Mouse (Mus musculus): ENCODE results near the gene Sms.

The Sms gene

GRCm38 (mm10) chrX:157491944-157492726, at the start of gene Sms:
TSS of gene Sms (minus strand) at chrX:157492287.
- DNase-seq (ENCODE audit: low spot score in 2 of 2): peak; percentile 33 to 35

DNA sequence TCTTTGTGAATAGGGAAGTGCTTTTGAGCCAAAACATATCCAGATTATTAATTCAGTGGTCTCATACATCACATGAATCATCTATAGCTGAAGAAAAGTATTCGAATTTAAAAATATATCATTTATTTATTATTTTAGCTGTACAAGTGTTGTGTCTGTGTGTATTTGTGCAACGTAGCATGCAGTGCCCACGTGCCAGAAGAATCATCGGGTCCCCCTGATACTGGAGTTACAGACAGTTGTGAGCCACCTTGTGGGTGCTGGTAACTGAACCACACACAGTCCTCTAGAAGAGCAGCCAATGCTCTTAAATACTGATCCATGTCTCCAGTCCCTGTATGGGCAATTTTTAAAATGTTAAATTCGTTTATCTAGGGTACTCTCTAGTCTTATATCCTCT, 14.3 kb upstream of the Sms start:
- DNase-seq (ENCODE audit: low spot score in 2 of 2): no peak

- no peak for DNase-seq (ENCODE audit: low spot score in 2 of 2)
Observed at GRCm38 (mm10) chrX:157504506-157504905, 12.4 kb upstream of the Sms start.

GRCm38 (mm10) chrX:157501871-157502270, 9.8 kb upstream of the Sms start:
- DNase-seq (ENCODE audit: low spot score in 2 of 2): no peak

- DNase-seq (ENCODE audit: low spot score in 2 of 2): no peak
Observed at GRCm38 (mm10) chrX:157500004-157500403, 7.9 kb upstream of the Sms start.

GRCm38 (mm10) chrX:157493159-157493558, 1.1 kb upstream of the Sms start:
- no peak for DNase-seq (ENCODE audit: low spot score in 2 of 2)

DNA sequence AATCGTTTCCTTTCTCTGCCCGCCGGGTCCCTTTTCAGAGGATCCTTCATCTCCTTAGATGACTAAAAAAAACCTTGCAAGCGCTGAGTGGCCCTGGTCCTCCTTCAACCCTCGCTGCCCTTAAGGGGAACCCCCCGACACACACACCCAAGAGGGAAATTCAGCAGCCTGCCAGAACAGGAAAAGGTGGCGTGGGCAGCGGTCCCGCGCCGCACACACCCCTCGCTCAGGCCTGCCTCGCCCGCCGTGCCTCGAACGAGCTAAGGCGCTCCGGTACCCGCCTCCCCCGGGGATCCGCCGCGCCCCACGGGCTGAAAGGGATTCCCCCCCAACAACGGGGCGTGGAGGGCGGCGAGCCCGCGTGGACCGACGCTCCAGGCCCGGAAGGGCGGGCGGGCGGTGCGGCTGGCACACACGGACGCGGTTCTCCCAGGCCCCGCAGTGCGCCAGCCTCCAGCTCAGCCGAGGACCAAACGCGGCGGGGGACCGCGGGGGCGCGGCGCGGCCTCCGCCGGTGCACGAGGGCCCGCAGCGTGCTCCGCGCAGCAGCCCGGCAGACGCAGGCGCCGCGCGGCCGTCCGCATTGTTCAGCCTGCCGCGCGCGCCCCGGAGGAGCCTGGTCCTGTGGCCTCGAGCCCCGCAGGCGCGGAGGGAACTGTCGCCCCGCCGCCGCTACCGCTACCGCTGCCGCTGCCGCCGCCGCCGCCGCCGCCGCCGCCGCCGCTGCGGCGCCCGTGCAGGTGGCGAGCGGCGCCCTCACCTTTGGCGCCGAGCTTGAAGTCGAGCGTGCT, 747 bp downstream of the Sms start:
- DNase-seq (ENCODE audit: low spot score in 2 of 2): peak; percentile 23 to 30

- peak; percentile 9 to 15 for DNase-seq (ENCODE audit: low spot score in 2 of 2)
Observed at GRCm38 (mm10) chrX:157490769-157491144, 1.3 kb downstream of the Sms start.

GRCm38 (mm10) chrX:157489871-157490721, 2.0 kb downstream of the Sms start:
- DNase-seq (ENCODE audit: low spot score in 2 of 2): no peak

DNA sequence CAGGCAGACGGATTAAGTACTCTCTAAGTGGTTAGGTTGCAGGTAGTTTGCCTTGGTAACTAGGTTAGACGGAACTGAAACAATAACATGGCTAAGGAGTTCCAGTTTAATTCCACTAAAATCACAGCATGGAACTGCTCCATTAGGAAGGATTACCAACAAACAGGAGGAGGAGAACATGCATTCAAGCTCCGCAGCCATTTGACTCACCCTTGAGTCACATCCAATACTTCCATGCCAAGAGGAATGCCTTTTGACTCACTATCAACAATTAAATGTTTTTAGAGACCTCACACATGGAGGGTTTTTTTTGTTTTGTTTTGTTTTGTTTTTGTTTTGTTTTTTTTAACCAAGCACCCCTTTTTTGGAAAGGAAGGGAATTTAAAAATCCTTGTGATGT, 3.3 kb downstream of the Sms start:
- DNase-seq (ENCODE audit: low spot score in 2 of 2): no peak

DNA sequence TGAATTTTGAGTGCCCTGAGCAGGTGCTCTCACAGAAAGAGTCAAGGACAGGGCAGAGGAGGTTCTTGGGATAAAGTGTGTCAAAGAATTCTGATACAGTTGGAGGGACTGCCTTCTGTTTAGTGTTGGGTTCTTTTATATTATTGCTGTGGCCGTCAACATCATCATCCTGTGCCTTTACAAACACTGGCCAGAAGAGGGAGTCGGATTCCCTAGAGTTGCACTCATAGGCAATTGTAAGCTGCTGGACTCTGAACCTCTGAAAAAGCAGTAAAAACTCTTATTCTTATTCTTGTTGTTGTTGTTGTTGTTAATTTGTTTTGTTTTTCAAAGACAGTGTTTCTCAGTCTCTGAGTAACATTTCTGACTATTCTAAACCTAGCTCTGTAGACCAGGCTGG, 5.3 kb downstream of the Sms start:
- DNase-seq (ENCODE audit: low spot score in 2 of 2): peak in 1 of 2 experiments; percentile 20

DNA sequence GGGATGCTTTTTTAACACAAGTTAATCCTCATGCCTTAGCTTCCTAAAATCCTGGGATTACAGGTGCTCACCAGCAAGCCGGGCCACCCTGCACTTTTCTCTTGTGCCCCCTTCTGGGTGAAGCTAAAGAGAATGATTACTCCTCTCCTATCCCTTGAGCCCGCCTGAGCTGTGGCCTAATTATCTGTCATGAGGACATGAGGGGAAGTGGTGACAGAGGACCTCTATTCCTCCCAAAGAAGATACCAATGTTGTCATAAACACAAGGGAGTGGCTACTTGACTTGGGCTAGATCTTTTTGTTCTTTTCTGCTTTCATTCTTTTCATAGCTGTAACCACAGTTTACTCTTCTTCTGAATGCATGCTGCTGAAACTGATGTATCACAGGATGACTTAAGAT, 9.2 kb downstream of the Sms start:
- no peak for DNase-seq (ENCODE audit: low spot score in 2 of 2)

DNA sequence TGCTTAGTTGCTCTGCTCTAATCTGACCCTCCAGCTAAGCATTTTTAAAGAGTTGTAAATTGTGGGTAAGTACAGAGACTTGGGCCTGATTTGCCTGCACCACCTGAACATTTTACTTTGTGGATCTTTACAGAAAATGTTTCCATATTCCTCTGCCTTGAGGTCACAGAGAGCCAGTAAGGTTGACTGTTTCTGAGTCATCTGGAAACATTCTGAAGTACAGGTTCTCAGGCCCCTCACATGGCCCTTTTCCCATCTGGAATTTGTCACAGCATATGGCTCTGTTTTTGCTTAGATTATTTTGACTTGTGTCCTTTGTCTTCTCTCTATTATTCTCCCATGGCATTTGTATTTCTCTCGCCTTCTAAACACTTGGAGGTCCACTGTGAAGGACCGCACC, 10.2 kb downstream of the Sms start:
- no peak for DNase-seq (ENCODE audit: low spot score in 2 of 2)

DNA sequence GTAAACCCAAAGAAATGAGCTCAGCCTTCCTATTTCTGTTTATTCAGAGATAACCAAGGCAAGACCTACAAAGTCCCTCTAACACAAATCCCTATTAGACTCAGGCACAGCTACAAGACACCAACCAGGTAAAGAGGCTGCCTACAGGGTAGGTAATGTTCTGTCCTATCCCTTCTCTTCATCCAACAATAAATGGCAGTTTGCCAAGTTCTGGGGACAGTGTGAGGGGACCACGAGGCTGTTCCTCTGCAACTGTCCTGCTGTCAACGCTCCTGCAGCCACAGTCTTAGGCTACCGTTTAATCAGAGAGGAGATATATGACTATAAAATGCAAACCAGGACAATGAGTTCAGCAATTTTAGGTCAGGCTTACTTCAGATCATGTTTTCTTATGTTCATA, 14.8 kb downstream of the Sms start:
- DNase-seq (ENCODE audit: low spot score in 2 of 2): no peak

- no peak for DNase-seq (ENCODE audit: low spot score in 2 of 2)
Observed at GRCm38 (mm10) chrX:157476153-157476810, 15.8 kb downstream of the Sms start.

- no peak for DNase-seq (ENCODE audit: low spot score in 2 of 2)
Observed at GRCm38 (mm10) chrX:157471711-157472660, 20.1 kb downstream of the Sms start.

DNA sequence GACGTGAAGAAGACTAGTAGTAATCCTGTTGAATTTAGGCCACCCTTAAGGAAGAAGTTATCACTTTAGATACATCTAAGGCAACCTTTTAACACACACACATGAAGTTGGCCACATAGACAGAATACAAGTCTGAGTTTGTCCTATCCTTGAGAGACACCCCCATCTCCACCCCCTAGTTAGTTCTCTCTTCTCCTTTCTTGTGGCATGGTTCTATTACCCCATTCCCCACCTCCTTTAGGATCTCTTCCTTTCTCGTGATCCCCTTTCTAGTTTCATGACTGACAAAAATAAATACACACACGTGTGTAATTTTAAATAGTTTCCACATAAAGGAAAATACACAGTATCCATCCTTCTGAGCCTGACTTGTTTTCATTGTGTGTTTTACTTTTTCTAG, 23.3 kb downstream of the Sms start:
- DNase-seq (ENCODE audit: low spot score in 2 of 2): no peak

DNA sequence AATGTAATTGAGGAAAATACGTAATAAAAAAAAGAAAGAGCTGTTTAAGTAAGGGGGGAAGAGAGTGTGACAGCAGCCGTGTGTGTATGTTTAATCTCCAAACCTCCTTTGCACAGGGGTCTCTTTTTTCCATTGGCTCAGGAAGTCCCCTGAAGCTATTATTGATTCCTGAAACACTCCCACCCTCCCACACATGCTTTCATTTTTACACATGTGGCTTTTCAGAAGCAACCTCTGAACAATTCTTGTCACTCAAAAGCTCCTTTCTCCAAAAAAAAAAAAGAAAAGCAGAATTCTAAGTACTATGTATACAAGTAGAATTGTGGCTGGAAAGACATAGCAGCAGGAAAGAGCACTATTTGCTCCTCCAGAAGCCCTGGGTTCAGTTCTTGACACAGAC, 24.0 kb downstream of the Sms start:
- no peak for DNase-seq (ENCODE audit: low spot score in 2 of 2)

DNA sequence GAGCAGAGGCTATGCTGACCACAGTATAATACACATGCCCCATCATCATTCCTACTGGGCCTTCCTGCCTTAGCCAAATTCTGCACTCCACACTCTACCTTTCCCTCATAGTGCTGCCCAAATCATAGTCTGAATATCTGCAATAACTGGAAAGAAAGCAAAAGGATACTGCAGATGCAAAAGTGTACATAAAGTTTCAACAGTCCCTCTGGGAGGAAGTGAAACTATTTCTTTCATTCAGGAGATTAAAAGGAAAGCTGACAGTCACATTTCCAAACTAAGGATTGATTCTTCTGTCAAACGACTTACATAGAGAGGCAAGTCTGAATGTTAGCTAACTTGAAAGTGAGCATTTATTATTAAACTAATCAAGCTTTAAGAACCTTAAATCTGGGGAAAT, 26.1 kb downstream of the Sms start:
- DNase-seq (ENCODE audit: low spot score in 2 of 2): no peak

DNA sequence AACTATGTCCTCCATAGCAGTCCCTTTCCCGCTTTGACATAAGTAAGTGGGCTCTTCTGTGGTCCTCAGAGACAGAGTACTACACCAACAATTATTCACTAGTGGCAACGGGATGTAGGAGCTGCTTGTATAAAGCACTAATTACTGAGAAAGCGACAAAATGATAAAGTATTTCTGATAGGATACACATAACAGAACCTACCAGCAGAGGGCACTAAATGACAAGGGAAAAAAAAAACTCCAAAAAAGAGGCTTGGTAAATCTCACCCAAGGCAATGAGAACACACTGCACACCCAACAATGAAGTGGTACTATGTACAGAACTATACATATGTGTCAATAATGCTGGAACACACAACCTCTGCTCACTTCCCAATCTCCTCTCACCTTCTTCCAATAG, 29.4 kb downstream of the Sms start:
- peak in 1 of 2 experiments; percentile 9 for DNase-seq (ENCODE audit: low spot score in 2 of 2)

DNA sequence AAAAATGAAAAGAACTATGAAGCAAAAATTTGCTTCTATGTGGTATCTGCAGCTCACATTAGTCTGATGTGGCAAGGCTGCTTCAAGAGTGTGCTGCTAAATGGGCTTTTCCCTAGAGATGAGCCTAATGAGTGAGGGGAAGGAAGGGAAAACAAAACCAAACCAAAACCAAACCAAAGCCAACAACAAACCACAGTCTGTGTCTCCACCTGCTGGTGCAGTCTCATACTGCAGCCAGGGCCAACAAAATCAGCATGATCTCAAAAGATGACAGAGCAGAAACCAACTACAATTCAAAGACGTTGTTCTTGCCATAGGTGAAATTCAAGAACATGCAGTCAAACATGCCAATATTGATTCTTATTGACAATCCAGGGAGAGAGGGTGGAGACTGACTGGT, 37.7 kb downstream of the Sms start:
- peak; percentile 47 to 59 for DNase-seq (ENCODE audit: low spot score in 2 of 2)

Data from frontal cortex, postnatal 36 days (tissue).